Mouse (Mus musculus) hindbrain, embryonic 10.5 days (tissue): ENCODE results near the gene Atp6v0a4. TPM values are rescaled to one million over a fixed set of nuclear protein-coding genes. Genes with fewer than 3 reads are reported as not detected.
A peak's percentile ranks its signal among the peaks of the same experiment; 100 is the strongest.

ENCODE experiments used
- DNase-seq: peaks from one replicate; pipeline ENCODE4 v3.0.0-alpha.2; 2017; ENCODE audit warnings: low spot score
- H3K27ac ChIP-seq: fragments of 300-500 bp; sonication (generic); 2 replicates; pipeline ENCODE4 v1.5.1; 2016; ENCODE audit warnings: mild to moderate bottlenecking, moderate library complexity
- H3K27me3 ChIP-seq: fragments of 300-500 bp; sonication (generic); 2 replicates; pipeline ENCODE4 v1.6.1; 2016; ENCODE audit warnings: mild to moderate bottlenecking; ENCODE audit not compliant: poor library complexity, insufficient read depth, severe bottlenecking
- H3K36me3 ChIP-seq: fragments of 300-500 bp; sonication (generic); 2 replicates; pipeline ENCODE4 v1.6.1; 2016; ENCODE audit warnings: mild to moderate bottlenecking, moderate library complexity
- H3K4me1 ChIP-seq: fragments of 300-500 bp; sonication (generic); replicated peaks from 2 replicates; pipeline ENCODE4 v1.6.1; 2016; ENCODE audit warnings: mild to moderate bottlenecking
- H3K4me3 ChIP-seq: fragments of 300-500 bp; sonication (generic); 2 replicates; pipeline ENCODE4 v1.5.1; 2016; ENCODE audit warnings: mild to moderate bottlenecking, moderate library complexity
- H3K9me3 ChIP-seq: fragments of 300-500 bp; sonication (generic); 2 replicates; pipeline ENCODE4 v1.6.1; 2016; ENCODE audit warnings: mild to moderate bottlenecking, moderate library complexity
- WGBS: fragments of 180-500 bp; shearing (Covaris S2); methylation state at CpG from one replicate; pipeline ENCODE4 v1.1.7; 2016; 5-methylcytosine and 5-hydroxymethylcytosine counted together
- polyA plus RNA-seq: library from polyadenylated mRNA; unstranded; fragments of >200 nt; fragmentation: Nextera tagmentation; extraction: Ambion mirVana; gene quantifications from 2 replicates; pipeline ENCODE4 v1.2.1, GENCODE M21; 2016

Gene Atp6v0a4
- polyA plus RNA-seq, result not detected in 2 replicates

DNA sequence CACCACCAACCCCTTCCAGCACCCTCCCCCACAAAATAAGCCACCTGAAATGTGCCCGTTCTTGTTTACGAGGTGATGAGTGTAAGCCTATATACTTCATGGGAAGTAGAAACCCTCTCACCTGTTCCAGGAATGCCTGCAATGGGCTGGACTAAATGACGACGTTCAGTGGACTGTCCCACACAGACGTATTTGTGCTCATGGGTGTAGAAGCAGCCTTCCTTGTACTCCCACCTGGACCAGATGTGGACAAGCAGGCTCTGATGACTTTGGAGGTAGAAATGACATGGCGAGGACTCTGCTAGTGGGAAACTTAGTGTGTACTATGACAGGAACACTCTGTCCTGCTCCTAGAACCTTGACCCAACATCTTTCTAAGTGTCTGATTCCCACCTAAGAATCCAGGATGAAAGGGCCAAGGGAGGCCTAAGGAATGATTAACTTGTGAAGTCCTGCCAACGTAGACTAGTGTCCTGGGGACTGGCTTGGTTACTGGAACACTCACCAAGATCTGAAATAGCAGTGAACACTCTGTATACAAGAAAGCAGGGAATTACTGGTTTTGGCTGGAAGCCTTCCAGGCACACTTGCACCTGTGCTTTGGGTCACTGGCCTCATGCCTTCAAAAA, at the start of gene Atp6v0a4:
Gene Atp6v0a4, minus strand, starts transcription at position 380 of the 629 bp plus-strand sequence.
- Histone ChIP-seq H3K4me1 (peaks cover 7% of the 10 kb centered on the region; the same call in 1 of the 2 replicates), H3K9me3 (no peaks in the 10 kb centered on the region), H3K27ac (no peak within 1 kb of the TSS), H3K36me3 (peaks cover 55% of the 10 kb centered on the region), H3K4me3 (no peak within 1 kb of the TSS), H3K27me3 (no peaks in the 10 kb centered on the region)
- 88% methylated on average over 7 of the region's 7 CpGs for WGBS
- DNase-seq, result no peak

DNA sequence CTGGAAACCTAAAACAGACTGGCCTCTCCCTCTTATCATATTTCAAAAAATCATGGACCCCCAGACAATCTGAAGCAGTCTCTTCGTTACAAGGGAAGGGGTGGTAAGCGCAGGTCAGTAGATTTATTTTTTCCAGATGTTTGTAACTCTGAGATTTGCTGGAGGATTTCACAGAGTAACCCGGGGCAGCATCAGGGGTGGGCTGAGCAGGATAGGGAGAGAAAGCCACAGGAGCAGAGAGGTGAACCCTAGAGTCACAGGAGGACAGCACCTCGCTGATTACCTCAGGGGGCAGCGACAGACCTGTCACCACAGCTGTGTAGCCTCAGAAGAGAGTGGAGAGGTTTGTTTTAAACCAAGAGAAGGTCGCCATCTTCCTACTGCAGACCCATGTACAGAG, 41.0 kb upstream of the Atp6v0a4 start:
- Histone ChIP-seq H3K27me3 (no peaks in the 10 kb centered on the region), H3K36me3 (peaks cover 68% of the 10 kb centered on the region), H3K27ac (peak overlapping the region; percentile 59; the same call in 1 of the 2 replicates), H3K4me1 (peaks cover 35% of the 10 kb centered on the region), H3K9me3 (peaks cover under 1% of the 10 kb centered on the region; the same call in 1 of the 2 replicates), H3K4me3 (no peak overlapping the region)
- no peak for DNase-seq
- WGBS, result 68% methylated on average over 6 of the region's 6 CpGs

DNA sequence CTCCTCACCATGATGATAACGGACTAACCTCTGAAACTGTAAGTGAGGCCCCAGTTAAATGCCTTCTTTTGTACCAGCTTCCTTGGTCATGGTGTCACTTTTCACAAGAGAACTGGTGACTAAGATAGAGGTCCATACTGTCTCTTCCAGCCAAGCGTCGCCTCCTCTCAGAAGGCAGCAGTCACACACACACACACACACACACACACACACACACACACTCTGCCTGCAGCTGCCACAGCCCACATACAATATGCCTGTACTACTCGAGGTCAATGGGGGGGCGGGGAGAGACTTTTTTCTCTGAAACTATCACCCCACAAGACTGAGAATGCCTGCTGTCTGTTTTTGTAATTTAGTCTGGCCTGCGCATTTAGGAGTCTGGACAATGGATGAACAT, 40.3 kb upstream of the Atp6v0a4 start:
- Histone ChIP-seq H3K27ac (no peak overlapping the region), H3K27me3 (no peaks in the 10 kb centered on the region), H3K36me3 (peaks cover 62% of the 10 kb centered on the region), H3K9me3 (no peaks in the 10 kb centered on the region), H3K4me1 (peaks cover 38% of the 10 kb centered on the region), H3K4me3 (no peak overlapping the region)
- DNase-seq, result no peak
- 87% methylated on average over 6 of the region's 6 CpGs for WGBS

DNA sequence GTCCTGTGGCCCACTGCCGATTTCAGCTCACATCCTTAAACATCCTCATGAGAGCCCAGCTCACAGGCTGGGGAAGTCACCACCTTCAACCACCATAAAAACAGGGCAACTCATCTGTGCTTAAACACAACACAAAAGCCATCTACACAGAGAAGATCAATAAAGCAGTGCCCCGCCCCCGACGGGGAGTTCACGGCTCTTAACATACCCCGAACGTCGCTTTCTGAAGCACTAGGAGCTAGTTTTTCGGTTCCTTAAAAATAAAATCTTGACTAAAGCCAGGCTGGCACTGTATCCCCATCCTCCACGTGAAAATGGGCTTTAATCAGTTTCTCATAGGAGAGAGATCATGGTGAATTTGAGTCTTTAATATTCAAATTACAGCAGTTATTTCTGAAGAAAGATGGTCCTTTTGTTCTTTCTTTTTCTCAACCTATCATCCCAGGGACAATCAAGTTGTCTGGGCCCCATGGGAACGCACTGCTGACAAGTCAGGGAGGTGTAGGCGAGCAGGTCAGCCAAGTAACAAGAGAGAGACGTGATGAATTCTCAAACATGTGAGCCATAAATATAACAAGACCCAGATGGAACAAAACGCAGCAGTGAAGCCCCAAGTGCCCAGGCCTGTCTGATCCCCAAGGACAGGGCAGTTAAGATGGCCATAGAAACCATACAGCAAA, 38.6 kb upstream of the Atp6v0a4 start:
- WGBS, result 54% methylated on average over 14 of the region's 14 CpGs
- Histone ChIP-seq H3K36me3 (peaks cover 46% of the 10 kb centered on the region), H3K27ac (peak overlapping the region; percentile 73), H3K9me3 (no peaks in the 10 kb centered on the region), H3K4me1 (peaks cover 55% of the 10 kb centered on the region), H3K4me3 (no peak overlapping the region), H3K27me3 (no peaks in the 10 kb centered on the region)
- no peak for DNase-seq

DNA sequence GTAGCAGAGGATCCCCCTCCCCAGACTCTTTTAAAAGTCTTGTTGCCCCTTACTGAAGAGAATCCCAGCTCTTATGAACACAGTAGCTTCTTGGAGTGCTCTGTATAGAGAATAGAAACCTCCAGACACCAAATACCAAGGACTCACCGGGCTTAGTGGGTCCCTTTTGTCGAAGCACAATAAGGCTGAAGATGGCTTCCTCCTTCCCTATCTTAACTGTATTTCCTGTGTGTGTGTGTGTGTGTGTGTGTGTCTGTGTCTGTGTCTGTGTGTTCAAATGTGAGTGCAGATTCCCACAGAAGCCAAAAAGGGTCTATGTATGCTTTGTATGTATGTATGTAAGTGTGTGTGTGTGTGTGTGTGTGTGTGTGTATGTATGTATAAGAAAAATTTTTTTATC, 36.2 kb upstream of the Atp6v0a4 start:
- Histone ChIP-seq H3K27me3 (no peaks in the 10 kb centered on the region), H3K4me3 (no peak overlapping the region), H3K9me3 (no peaks in the 10 kb centered on the region), H3K27ac (peak overlapping the region; percentile 76; the same call in 1 of the 2 replicates), H3K4me1 (peaks cover 59% of the 10 kb centered on the region), H3K36me3 (peaks cover 46% of the 10 kb centered on the region)
- WGBS, result 86% methylated on average over 2 of the region's 2 CpGs
- no peak for DNase-seq

DNA sequence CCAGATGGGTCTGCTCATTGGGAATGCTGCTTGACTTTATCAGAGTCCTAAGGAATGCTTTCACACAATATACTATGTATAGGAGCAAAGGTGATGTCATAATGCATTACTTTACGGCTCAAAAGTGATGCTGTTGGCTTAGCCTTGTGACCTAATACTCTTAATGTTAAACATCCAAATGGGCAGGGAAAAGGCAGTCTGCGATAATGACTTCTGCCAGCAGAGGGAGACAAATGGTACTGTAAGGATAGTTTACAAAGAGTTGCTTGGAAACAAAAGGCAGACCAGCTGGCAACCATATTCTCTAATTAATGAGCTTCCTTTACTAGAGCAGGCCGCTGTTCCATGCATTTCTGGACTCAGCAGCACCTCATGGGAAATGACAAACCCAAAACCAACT, 35.7 kb upstream of the Atp6v0a4 start:
- Histone ChIP-seq H3K36me3 (peaks cover 45% of the 10 kb centered on the region), H3K4me1 (peaks cover 61% of the 10 kb centered on the region), H3K9me3 (no peaks in the 10 kb centered on the region), H3K4me3 (no peak overlapping the region), H3K27me3 (no peaks in the 10 kb centered on the region), H3K27ac (peak overlapping the region; percentile 76; the same call in 1 of the 2 replicates)
- peak; percentile 81 for DNase-seq
- WGBS, result 30% methylated on average over 3 of the region's 3 CpGs

DNA sequence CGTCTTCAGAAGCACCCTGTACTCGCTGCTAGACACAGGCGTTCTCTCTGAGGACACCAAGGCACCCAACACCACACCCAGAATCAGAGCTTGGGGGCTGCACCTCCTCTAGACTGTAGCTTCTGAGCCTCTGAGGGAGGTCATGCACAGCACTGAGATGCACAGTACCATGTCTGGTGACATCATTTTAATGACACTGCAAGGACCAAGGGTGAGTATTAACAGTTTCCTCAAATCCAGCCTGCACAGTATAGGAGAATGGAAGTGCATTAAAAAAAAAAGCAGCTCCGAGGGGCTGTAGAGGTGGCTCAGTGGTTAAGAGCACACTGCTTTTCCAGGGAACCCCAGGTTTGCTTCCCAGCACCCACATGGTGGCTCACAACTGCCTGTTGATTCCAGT, 35.2 kb upstream of the Atp6v0a4 start:
- Histone ChIP-seq H3K9me3 (no peaks in the 10 kb centered on the region), H3K27ac (no peak overlapping the region), H3K4me1 (peaks cover 61% of the 10 kb centered on the region), H3K4me3 (no peak overlapping the region), H3K27me3 (no peaks in the 10 kb centered on the region), H3K36me3 (peaks cover 45% of the 10 kb centered on the region)
- no peak for DNase-seq
- 81% methylated on average over 4 of the region's 4 CpGs for WGBS

DNA sequence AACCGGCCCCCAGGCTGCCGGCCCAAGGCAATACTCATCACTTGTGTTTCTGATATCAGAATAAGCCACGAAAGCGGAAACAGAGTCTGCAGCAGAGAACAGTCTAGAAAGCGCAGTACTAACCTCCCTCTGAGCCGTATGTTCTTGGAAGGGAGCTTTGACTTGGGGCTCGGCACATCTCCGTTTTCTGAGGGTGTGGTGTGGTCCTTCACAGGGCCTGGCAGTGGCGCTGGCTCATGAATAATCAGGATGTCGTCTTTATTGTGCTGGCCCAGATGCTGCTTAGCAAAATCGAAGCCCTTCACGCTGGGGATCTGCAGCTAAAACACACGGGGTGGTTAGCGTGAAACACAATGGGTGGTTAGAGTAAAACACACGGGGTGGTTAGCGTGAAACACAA, 33.5 kb upstream of the Atp6v0a4 start:
- Histone ChIP-seq H3K36me3 (peaks cover 47% of the 10 kb centered on the region), H3K4me1 (peaks cover 51% of the 10 kb centered on the region), H3K4me3 (no peak overlapping the region), H3K9me3 (no peaks in the 10 kb centered on the region), H3K27ac (peak overlapping the region; percentile 66), H3K27me3 (no peaks in the 10 kb centered on the region)
- no peak for DNase-seq
- 57% methylated on average over 16 of the region's 16 CpGs for WGBS

DNA sequence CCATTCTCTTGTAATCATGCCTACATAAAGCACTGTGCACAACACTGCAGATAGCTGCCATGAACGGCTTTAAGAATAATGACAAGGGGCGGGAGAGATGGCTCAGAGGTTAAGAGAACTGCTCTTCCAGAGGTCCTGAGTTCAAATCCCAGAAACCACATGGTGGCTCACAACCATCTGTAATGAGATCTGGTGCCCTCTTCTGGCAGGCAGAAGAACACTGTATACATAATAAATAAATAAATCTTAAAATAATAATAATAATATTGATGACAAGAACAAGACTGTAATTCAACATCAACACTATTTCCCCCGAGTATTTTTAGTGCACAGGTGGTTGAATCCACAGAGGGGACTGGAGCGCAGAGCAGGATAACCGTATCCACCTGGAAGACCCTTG, 31.8 kb upstream of the Atp6v0a4 start:
- DNase-seq, result no peak
- 88% methylated on average over 5 of the region's 5 CpGs for WGBS
- Histone ChIP-seq H3K27me3 (no peaks in the 10 kb centered on the region), H3K9me3 (no peaks in the 10 kb centered on the region), H3K4me1 (peaks cover 41% of the 10 kb centered on the region), H3K36me3 (peaks cover 53% of the 10 kb centered on the region), H3K4me3 (no peak overlapping the region), H3K27ac (no peak overlapping the region)

DNA sequence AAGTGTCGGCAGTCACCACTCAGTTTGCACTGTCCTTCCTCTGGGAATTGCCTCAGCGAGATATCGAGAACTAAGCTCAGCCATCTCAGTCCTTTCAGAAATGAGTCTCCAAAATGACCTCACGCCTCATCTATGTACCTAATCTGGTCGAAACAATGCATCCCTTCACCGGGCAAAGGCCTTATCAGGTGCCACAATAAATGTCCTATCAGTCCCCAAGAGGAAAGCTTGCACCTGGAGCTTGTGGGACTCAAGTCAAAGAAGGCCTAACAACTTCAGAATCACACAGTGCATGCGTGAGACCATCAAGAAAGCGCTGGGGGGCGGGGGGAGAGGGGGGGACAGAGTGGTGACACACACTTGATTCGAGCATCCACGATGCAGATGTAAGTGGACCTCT, 27.9 kb upstream of the Atp6v0a4 start:
- WGBS, result 85% methylated on average over 11 of the region's 11 CpGs
- Histone ChIP-seq H3K27ac (no peak overlapping the region), H3K36me3 (peaks cover 80% of the 10 kb centered on the region), H3K9me3 (no peaks in the 10 kb centered on the region), H3K4me1 (peaks cover 9% of the 10 kb centered on the region), H3K27me3 (no peaks in the 10 kb centered on the region), H3K4me3 (no peak overlapping the region)
- DNase-seq, result no peak

DNA sequence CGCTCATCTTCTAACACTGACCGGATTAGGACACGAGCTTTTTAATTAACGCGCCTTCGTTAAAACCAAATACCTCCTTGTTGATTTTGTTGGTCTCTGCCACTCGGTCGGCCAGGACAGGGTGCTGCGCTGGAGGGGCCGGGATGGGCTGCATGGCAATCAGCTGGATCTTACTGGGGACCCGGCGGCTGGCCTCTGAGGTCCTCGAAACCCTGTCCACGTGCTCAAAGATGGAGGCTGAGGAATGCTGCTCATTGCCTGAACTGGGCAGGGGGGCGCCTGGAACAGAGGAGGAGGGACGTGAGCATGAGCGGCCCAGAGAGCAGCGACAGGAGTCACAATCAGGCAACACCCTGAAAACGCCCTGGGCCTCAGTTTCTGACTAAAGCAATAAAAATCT, 25.1 kb upstream of the Atp6v0a4 start:
- Histone ChIP-seq H3K27ac (no peak overlapping the region), H3K4me1 (peaks cover 17% of the 10 kb centered on the region), H3K36me3 (peaks cover 81% of the 10 kb centered on the region), H3K27me3 (no peaks in the 10 kb centered on the region), H3K9me3 (no peaks in the 10 kb centered on the region), H3K4me3 (no peak overlapping the region)
- 92% methylated on average over 19 of the region's 19 CpGs for WGBS
- DNase-seq, result no peak

DNA sequence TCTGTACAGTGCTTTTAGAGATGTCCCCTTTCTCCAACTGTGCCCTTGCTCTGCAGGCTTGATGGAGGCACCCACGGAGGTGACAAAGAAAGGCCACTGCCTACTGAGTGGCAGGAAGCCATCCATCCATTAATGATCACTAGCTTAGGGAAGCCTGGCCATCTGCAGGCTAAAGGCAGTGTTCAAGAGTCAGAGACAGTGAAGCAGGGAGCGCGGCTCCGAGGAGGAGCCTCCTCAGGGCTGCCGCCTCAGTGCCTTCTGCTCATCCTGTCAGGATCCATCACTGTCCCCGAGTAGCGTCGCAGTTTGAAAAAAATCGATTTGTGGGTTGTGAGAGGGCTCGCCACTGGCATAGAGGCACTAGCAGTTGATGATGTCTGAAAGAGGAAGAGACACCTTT, 24.2 kb upstream of the Atp6v0a4 start:
- Histone ChIP-seq H3K36me3 (peaks cover 81% of the 10 kb centered on the region), H3K27ac (no peak overlapping the region), H3K4me3 (no peak overlapping the region), H3K9me3 (no peaks in the 10 kb centered on the region), H3K4me1 (peaks cover 17% of the 10 kb centered on the region), H3K27me3 (no peaks in the 10 kb centered on the region)
- WGBS, result 90% methylated on average over 10 of the region's 10 CpGs
- no peak for DNase-seq

DNA sequence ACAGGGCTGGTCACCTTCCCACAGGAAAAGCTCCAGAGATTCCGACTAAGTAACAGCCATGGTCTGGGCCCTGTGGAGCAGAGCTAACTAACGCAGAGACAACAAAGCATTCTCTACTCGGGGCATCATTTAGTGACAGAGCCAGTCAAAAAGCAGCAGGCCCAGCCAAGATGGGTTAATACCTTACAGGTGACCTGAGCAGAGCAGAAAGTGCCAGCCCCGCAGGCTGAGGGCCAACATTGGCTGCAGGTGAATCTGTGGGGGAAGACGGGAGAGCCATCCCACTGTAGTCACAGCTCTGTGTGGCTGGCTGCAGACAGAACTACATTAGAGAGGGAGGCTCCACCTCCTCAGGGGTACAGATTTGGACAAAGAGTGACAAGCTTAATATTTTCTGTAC, 22.9 kb upstream of the Atp6v0a4 start:
- 74% methylated on average over 5 of the region's 5 CpGs for WGBS
- H3K4me1 ChIP-seq, result peaks cover 17% of the 10 kb centered on the region
- H3K27me3 ChIP-seq, result no peaks in the 10 kb centered on the region
- peaks cover 83% of the 10 kb centered on the region for H3K36me3 ChIP-seq
- H3K27ac ChIP-seq, result peak overlapping the region; percentile 16; the same call in 1 of the 2 replicates
- no peaks in the 10 kb centered on the region for H3K9me3 ChIP-seq
- H3K4me3 ChIP-seq, result no peak overlapping the region
- DNase-seq, result no peak
